Mouse (Mus musculus) cerebellum, adult 11 months (tissue): ENCODE measurements around the gene Rd3l.
A peak's percentile ranks its signal among the peaks of the same experiment; 100 is the strongest.

ENCODE experiments used
- DNase-seq: peaks from one replicate; pipeline ENCODE4 v3.0.0; 2022

Rd3l gene

DNA sequence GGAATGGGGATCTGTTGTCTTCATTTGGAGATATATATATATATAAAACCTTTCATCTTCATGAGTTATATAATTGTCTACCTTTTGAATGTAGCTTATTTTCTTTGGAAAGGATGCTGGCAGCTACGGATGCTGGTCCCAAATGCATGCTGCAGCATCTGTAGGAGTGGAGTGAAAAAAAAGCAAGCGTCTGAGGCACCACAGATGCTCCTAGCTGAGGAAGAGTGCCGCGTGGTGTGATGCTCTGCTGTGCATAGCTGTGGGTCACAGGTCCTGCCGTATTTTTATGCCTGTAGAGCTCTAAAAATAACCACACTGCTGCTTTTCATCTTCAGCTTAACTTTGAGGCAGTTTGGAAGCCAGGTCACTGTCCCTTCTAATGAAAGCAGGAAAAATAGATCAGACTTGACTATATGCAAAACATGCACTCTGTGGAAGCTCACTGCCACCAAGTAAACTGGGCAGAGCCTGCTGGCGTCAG, at the start of gene Rd3l:
TSS of gene Rd3l (minus strand) at position 431 of the 481 bp plus-strand sequence.
- no peak for DNase-seq

DNA sequence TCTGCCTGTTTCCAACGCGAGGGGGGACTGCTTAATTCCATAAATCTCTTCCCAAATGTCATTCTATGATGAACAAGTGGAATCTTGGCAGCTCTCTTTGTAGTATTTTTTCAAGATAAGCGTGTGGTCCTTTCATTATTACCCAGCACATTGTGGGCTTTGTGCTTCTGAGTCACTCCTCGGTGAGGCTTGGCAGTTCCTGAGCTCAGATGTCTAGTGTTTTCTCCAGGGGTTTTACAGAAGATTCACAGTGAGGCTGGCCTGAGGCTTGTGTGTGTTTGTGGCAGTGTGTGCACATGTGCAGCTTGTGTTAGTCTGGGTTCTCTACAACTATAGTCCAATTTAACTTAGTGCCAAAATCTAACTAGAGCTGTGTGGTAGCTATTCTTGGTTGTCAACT, 46.3 kb upstream of the Rd3l start:
- DNase-seq: no peak

DNA sequence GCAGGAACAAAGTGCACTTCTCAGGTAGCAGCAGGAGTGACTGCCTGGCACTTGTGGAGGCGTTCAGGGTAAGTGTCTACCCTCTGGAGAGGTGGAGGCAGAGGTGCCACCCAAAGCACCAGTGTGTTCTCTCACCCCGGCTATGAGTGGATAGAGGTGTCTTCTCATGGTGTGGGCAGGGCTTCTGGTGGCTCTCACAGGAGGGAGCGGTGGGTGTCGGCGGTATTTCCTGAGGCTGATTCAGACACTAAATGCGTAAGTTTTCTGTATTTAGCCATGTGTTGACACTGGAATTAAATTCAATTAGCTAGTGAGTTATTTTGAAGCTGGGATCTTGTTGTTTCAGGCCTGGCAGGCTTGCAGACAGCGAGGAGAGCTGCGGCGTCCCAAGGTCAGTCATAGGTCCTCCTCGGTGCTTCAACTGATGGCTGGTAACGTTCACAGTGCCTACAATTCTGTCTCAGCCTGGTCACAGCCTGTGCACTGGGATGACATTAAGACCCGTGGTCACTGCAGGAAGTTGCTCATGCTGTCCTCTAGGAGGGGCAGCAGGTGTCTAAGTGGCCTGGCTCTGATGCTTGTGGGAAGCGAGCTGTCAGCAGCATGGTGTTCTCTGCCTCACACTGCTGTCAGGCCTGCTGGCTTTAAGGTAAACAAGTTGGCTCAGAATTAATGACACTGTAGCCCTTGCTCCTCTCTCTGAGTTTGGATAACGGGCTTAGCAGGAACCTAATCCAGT, 45.0 kb upstream of the Rd3l start:
- DNase-seq: no peak

DNA sequence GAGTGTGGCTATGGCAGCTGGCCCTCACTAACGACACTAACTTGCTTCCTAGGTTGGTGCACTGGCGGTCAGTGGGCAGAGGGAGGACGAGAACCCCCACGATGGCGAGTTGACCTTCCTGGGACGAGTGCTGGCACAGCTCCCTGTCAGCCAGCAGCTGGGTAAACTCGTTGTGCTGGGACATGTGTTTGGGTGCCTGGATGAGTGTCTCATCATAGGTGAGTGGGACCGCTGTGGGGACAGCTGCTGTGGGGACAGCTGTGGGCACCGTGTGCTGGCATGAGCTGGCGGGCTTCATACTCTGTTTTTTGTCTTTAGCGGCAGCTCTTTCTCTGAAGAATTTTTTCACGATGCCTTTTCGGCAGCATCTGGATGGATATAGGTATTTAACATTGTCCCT, 44.3 kb upstream of the Rd3l start:
- DNase-seq: no peak

DNA sequence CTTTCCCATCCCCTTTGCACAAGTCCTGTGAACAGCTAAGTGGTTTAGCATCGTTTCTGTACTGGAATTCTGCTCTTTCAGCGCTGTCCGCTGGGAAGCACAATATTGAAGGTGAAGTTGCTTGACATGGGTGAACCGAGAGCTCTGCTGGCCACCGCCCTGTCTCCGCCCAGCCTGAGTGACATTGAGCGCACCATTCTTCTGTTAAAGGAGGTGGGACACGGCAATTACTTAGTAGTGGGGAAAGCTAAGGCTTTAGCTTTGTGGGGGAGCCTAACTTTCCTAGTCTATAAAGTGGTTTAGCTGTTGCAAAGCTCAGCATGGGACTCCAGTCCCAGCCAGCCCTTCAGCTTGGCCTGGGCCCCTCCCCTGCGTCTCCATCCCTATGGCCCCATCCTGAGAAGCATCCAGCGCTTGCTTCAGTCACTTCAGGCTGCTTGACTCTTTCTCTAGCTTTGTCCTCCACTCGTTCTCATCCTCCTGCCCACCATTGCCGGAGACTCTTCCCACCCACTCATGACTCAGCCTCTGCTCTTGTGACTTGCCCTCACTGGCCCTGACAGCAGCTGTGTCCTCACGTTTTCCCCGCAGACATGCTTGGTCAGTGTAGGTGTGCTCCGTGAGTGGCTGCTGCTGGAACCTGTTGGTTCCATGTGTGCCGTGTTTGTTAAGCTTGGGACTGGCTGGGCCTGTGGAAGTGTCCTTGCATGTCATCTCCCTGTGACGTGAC, 43.6 kb upstream of the Rd3l start:
- DNase-seq: no peak

DNA sequence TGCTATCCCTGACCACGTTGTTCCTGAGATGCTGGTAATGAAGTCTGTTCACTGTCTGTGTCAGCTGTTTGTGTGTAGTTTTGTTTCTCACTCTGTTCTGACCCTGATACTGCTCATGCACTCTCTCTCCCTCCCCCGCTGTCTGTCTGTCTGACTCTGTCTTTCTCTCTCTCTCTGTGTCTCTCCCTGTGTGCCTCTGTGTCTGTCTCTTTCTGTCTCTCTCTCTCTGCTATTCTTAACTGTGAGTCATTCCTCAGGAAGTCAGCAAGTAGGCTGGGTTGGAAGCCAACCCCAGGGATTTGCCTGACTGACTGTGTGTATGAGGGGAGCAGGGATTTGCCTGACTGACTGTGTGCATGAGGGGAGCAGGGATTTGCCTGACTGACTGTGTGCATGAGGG, 42.2 kb upstream of the Rd3l start:
- DNase-seq: no peak

DNA sequence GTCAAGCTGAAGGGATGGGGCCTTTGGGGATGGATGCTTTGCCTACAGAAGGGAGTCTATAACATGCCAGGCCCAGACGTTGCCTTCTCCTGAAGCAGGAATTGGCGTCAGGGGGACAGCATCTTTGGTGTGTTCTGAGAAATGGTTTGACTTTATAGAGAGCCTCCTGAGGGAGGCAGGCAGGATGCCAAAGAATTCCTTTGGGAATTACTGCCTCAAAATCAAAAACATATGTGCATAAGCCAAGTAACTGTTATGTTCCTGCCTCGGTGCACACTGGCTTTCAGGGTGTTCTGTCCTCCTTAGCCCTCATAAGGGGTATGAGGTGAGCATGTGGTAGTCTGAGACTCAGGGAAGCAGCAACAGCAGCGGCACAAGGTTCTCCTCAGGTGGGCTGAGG, 35.2 kb upstream of the Rd3l start:
- DNase-seq: no peak

DNA sequence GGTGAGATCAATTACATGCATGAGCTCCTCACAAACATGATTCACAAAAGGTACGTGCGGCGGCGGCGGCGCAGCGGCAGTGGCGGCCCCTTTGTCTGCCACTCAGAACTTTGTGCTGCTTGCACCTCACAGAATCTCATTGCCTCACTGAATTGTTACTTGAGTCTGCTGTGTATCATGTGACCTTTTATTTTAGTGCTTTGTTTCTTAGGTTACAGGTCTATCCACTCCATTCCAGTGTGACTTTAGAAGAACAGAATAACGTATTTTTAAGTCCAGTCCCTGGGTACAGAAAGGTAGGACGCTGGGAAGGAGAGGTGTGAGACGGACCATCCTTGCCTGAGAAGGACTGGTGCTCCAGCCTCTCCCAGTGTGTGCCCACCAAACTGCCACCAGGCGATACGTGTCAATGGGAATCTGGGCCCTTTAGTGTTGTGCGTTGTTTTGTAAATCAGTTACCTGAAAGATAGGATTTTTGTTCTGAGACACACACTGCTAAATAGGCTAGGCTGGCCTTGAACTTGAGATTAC, 32.2 kb upstream of the Rd3l start:
- no peak for DNase-seq

DNA sequence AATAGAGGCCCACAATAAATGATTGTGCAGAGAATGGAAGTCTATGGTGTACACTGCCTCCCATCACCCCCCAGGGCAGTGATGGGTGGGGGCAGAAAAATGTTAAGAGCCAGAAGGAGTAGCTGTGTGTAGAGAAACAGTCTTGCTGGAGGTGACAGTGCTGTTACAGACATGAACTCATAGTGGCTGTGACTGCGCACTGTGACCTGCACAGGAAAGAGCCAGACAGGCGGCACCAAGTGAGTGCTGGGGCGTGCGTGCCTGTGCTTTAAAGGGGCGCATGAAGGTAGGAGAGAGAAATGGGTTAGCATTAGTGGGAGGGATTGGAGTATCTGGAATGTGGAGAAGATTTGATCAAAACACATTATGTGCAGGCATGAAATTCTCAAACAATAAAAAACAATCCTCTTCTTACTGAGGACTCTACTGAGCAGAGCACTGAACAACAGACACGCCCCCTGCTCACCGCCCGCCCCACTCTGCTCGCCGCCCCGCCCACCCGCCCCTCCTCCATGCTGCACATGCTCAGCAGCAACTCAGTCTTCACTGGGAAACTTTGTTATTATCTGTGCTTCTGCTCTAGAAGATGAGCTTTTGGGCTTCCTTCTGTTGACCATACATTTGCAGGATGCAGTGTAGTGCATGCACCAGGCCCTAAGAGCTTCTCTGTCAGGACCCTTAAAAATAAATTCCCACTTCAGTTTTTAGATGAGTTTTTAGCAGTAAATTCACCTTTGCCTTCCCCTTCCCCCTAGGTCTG, 31.6 kb upstream of the Rd3l start:
- DNase-seq: no peak

DNA sequence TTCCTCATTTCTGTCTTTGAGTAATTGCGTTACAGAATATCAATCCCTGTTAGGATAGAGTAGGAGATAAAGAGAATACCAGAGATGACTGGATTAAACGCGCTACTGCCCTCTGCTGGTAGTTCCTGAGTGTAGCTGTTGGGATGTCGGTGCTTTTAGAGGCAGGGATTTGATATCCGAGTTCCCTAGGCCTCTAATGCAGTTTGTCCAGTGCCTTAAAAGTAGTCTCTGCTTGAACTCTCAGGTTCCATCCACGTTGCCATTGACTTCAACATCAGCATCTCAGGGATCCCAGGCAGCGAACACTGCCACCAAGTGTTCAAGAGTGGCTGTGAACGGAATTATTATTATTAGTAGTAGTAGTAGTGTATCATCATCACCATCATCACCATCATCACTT, 20.1 kb upstream of the Rd3l start:
- DNase-seq: peak; percentile 53

DNA sequence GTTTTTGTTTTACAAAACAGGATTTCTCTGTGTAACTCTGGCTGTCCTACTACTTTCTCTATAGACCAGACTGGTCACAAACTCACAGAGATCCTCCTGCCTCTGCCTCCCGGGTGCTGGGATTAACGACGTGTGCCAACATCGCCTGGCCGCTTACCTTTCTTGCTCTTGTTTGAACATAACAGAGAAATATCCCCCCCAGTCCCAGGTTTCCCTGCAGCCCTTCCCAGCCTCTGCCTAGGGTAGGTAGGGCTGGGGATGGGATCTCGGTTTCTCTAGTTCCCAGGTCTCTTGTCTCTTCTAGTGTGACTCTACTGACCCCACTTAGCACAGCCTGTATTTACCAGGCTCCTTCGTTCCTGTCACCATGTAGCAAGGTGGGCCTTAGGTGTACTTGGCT, 18.6 kb upstream of the Rd3l start:
- no peak for DNase-seq

DNA sequence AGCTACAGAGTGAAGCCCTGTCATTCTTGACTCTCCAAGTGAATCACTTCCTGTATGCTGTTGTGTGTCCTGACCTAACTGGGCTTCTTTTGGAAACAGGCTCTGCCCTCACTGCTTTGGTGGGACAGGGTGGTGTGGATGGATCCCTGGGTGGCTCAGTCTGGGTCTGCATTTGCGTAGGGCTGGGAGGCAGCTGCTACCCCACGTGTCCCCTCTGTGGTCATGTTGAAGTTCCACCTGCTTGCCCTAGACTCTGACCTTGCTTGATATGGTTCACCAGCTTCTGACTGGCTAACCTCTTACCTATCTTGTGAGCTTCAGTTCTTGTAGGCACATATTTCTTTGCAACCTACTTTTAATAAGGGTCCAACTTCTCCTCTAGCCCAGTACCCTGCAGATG, 14.0 kb upstream of the Rd3l start:
- no peak for DNase-seq

DNA sequence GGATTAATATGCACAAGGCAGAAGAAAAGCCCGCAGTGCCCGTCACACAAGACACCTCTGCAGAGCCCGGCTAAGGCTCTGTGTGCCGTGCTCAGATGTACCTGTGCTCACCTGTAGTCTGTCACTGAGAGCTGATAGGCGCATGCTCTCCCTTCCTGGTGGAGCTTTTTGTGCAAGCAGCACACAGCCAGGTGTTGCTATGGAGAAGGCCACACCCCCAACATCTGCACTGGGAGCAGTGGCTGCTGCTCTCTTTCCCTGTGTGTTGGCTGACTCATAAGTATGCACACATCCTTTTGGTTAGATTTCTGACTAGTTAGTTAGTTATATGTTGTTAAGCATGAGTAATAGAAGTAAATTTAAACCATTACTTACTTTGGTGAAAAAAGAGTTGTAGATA, 11.5 kb upstream of the Rd3l start:
- no peak for DNase-seq

DNA sequence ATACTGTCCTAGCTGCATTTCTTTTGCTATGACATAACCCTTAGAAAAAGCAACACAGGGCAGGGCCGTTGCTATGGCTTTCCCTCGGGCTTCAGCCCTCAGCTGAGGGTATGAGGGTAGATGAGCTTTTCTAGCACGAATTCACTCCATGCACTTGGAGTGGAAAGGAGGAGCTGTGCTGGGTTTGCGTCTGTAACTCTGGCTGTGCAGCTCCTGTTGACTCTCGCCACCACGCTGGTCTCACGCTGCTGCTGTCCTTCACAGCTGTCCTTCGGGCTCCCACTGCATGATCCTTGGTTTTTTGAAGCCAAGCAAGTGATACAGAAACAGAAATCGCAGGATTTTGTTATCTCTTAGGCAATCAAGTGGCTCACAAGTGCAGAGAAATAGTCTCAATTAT, 5.6 kb upstream of the Rd3l start:
- no peak for DNase-seq

DNA sequence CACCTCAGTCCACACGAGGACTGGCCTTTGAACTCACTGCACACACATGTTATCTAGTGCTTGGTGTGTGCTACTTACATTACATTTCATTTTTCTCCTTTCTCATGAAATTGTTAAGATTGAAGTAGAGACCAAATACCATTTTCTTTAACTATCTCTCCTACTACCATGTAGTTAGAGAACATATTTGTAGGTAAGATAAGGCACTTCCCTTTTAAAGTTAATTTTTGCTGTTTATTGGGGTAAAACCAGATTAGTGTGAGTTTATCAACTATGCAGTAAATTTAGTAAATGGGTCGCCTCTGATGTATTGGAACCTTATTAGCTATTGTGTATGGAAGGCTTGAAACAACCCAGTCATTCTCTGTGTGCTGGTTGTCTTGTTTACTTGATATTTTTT, 2.0 kb upstream of the Rd3l start:
- DNase-seq: no peak

DNA sequence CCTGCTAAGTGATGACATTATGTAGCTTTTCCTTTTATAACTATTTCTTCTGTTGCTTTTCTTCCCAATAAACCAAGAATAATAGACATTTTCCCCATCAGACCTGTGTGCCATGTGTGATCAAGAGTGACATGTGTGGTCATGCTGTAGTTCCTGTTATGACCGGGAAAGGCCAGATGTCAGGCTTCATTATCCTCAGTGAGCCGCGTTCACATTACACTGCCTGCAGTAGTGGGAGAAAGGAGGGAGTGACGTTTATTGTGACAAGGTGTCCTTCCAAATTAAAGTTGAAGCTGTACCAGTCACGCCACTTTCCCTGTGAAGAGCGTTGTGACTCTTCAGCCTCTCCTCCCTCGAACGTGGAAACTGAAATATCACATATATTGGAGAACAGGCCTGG, 714 bp upstream of the Rd3l start:
- DNase-seq: no peak

DNA sequence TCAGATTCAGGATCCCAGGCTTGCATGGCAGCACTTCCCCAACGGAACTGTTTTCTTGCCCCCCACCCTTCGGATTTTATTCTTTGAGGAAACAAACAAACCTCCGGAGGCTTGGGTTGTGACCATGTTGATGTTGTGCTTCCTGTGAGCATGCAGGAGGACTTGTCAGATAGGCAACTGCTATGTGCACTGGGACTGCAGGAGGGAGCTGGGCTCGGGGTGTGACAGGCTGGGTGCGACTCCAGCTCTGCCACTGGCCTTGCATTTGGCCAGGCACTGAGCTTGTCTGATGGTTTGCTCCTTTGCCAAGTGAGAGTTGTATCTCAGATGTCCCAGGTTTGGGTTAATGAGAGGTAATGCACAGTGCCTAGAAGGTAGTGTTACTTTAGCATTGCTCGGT, 2.8 kb downstream of the Rd3l start:
- no peak for DNase-seq

DNA sequence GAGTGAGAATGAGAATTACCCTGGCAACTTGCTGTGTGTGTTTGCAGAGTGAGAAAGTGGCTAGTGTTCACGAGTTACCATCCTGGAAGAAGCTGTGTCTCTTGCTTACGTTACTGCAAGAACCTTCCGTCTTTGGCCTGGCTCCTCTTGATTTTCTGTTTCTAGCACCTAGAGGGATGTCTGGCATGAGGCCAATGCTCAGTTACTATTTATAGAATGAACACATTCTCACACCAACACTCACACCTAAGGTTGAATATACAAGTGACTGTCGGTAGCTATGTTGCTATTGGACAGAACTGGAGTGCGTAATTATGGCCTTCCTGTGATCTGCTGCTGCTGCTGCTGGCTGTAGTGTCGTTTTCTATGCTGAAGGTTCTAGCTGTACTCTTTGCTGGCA, 4.0 kb downstream of the Rd3l start:
- no peak for DNase-seq

DNA sequence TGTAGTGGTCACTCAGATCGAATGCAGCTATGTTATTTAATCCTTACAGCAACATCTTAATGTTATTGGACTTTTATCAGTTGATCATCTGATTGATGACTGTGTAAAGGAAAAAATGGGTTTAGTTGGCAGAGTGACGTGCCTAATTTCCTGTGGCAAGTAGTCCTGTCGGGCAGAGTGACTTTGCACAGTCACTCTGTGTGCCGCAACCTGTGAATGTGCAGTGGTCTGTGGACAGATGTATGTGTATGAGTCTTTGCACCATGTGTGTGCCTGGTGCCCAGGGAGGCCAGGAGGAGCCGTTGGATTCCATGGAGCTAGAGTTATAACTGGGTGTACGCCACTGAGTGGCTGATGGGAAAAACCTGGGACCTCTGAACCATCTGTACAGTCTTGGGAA, 6.5 kb downstream of the Rd3l start:
- DNase-seq: no peak

DNA sequence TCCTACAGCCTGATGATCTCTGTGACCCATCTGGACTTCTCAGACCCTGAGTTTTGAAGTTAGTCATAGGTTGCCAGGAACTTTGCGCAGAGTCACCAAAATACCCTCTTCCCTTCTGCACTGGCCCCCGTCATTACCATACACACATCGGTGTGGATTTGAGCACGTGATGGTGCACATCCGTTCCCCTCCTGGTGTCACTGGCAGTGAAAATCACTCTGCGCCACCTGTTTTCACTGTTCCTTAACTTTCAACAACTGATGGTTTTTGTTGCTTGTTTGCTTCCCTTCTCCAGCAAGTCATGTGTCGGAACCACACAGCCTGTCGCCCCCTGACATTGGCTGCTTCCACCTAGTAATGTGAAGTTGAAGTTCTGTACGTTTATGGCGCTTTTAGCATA, 8.6 kb downstream of the Rd3l start:
- DNase-seq: no peak

DNA sequence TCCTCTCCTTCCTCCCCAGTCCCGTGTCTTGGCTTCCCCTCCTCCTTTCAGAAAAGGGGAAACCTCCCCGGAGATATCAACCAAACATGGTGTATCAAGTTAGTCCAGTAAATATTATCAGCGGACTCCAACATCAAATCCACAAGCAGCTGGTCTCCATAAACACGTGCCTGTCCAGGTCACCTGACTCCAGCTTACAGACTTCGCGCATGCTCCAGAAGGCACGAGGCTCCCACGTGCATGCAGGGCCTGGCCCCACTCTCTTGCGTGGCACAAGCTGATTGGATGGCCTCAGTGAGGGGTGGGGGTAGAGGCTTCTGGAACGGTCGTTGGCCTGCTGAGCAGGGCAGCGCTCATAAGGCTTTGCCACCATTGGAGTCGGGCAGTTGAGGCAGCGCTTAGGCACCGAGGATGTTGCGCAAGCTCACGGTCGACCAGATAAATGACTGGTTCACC, 9.9 kb downstream of the Rd3l start, which contains the start of gene Tdrd9:
TSS of gene Tdrd9 (plus strand) at position 329 of the 456 bp plus-strand sequence.
- no peak for DNase-seq

DNA sequence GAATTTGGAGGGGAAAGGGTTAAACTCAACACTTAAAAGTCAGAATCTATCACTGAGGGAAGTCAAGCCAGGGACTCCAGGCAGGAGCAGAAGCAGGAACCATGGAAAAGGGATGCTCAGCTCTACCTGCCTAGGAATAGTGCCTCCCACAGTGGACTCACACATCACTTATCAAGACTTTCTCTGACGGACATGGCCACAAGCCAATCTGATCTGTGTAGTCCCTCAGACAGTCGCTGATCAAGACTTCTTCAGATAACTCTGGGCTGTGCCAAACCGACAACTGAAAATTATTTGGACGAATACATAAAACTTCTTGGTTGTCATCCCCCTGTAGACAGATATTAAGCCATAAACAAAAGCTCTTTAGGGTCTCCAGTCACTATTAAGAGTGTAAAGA, 11.0 kb downstream of the Rd3l start:
- no peak for DNase-seq

DNA sequence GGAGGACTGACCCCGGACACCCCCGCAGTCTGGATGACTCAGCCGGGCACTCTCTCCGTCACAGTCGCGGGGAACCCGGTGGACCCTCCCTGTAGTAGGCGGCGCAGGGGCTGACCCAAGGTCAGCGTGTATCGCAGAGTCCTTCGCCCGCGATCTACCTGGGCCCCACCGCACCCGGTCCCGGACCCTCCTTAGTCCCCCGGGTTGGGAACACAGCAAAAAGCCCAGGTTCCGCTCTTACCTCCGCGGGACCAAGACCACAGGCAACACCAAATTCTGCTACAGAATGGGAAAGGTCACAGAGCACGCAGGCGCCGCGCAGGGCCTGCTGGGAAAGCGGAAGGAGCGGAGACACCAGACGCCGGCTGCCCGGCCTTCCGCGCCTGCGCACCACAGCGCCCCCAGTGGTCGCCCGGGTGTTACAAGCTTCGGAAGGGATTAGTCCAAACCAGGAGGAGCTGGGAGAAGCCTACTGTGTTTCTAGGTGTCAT, 14.4 kb downstream of the Rd3l start, which contains the start of gene Atp5mpl:
TSS of gene Atp5mpl (minus strand) at position 295 of the 491 bp plus-strand sequence.
- peak; percentile 97 for DNase-seq
